Mouse (Mus musculus) forebrain, embryonic 11.5 days (tissue): ENCODE measurements around the gene Zdhhc14. TPM values are rescaled to one million over a fixed set of nuclear protein-coding genes. Genes with fewer than 3 reads are reported as not detected.

Experiments
- ATAC-seq: fragments of 200-750 bp; cut with Nextera tagmentation; replicated peaks from 2 replicates; pipeline ENCODE4 v1.8.0; 2017; ENCODE audit warnings: moderate TSS enrichment; ENCODE audit not compliant: low FRiP score
- DNase-seq: peaks from one replicate; pipeline ENCODE4 v3.0.0-alpha.2; 2017; ENCODE audit warnings: low spot score
- H3K27ac ChIP-seq: fragments of 300-500 bp; sonication (generic); 2 replicates; pipeline ENCODE4 v1.5.1; 2014; ENCODE audit warnings: low read depth, low read length
- H3K27me3 ChIP-seq: fragments of 300-500 bp; sonication (generic); 2 replicates; pipeline ENCODE4 v1.6.1; 2014; ENCODE audit warnings: mild to moderate bottlenecking, low read length, mixed read lengths; ENCODE audit not compliant: control insufficient read depth, insufficient read depth
- H3K36me3 ChIP-seq: fragments of 300-500 bp; sonication (generic); 2 replicates; pipeline ENCODE4 v1.6.1; 2014; ENCODE audit warnings: mild to moderate bottlenecking, low read length, moderate library complexity, mixed read lengths; ENCODE audit not compliant: control insufficient read depth, insufficient read depth
- H3K4me1 ChIP-seq: fragments of 300-500 bp; sonication (generic); replicated peaks from 2 replicates; pipeline ENCODE4 v1.6.1; 2014; ENCODE audit warnings: low read length, mixed read lengths; ENCODE audit not compliant: control insufficient read depth, insufficient read depth
- H3K4me2 ChIP-seq: fragments of 300-500 bp; sonication (generic); 2 replicates; pipeline ENCODE4 v1.6.1; 2014; ENCODE audit warnings: low read depth, mild to moderate bottlenecking, low read length, moderate library complexity, mixed read lengths; ENCODE audit not compliant: severe bottlenecking
- H3K4me3 ChIP-seq: fragments of 300-500 bp; sonication (generic); 2 replicates; pipeline ENCODE4 v1.5.1; 2014; ENCODE audit warnings: low read depth, low read length
- H3K9ac ChIP-seq: fragments of 300-500 bp; sonication (generic); 2 replicates; pipeline ENCODE4 v1.6.1; 2014; ENCODE audit warnings: low read length
- H3K9me3 ChIP-seq: fragments of 300-500 bp; sonication (generic); 2 replicates; pipeline ENCODE4 v1.6.1; 2016; ENCODE audit warnings: low read length, mixed read lengths; ENCODE audit not compliant: control insufficient read depth
- WGBS: fragments of 180-500 bp; shearing (Covaris S2); extraction: QIAGEN DNeasy Blood & Tissue Kit; methylation state at CpG from one replicate; pipeline ENCODE4 v1.1.7; 2014; 5-methylcytosine and 5-hydroxymethylcytosine counted together
- polyA plus RNA-seq: library from polyadenylated mRNA; unstranded; fragments of >200 nt; fragmentation: Nextera tagmentation; extraction: Ambion mirVana; gene quantifications from 2 replicates; pipeline ENCODE4 v1.2.1, GENCODE M21; 2014

Zdhhc14 gene
- polyA plus RNA-seq, 1 experiment from 2014 or later: 2.3 TPM

DNA sequence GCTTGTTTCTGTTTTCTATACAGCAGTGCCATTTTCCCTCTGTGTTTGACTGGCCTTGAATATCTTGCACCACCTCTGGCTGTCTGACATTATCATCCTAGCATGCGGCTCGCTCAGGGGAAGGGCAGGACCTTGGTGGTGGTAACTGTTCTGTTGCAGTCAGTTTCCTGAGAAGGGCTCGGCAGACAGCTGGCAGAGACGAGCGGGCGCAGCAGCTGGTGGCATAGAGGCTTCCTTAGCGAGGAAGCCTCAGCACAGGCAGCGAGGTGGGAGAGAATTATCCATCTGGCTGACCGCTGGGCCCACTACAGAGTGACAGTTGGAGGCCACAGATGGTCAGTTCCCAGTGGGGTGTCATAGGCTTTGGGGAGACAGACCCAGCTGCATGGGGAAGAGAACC lies 18.2 kb downstream of the Zdhhc14 start:
- Histone ChIP-seq H3K27me3 (no peaks in the 10 kb centered on the region), H3K4me1 (no peaks in the 10 kb centered on the region), H3K4me2 (no peak overlapping the region), H3K27ac (no peak overlapping the region), H3K4me3 (no peak overlapping the region), H3K36me3 (no peaks in the 10 kb centered on the region), H3K9me3 (no peaks in the 10 kb centered on the region), H3K9ac (no peak overlapping the region)
- 91% methylated on average over 9 of the region's 9 CpGs for WGBS
- no peak for ATAC-seq
- DNase-seq: peak; percentile 25

DNA sequence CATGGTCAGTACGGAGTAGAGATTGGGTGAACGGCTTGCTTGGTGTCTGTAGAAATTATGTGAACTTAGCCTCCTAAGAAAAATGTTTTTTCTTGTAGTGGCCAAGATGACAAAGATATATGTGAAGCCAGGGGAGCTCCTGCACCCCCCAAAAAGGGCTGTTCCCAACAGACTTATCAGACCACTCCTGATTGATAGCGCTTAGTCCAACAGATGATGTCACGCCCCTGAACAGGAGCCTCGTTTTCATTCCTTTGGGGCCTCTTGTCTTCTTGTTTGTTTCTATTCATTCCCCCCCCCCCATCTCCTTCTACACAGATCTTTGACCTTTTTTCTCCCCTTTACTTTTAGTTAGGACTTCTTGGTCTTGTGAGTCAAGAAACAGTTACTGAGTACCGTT lies 19.4 kb downstream of the Zdhhc14 start:
- WGBS: 89% methylated on average over 6 of the region's 6 CpGs

DNA sequence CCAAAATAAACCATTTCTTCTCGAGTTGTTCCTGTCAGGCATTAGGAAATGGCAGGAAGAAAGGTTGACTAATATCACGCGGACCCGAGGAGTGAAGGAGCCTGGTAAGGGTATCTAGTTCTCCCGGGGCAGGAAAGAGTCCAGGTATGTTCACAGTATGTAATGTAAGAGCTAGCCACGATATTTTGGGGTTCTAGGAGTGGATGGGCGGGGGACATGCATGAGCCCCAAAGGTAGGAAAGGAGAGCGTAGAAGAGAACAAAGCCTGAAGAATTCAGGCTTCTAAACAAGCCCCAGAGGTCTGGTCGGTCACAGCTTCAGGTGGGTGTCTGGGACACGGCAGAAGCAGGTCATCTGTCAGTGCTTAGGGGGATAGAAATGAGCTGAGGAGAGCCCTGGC lies 27.1 kb downstream of the Zdhhc14 start:
- ATAC-seq (no peak), DNase-seq (no peak)
- no peak overlapping the region for H3K4me2 ChIP-seq
- H3K27me3 ChIP-seq: no peaks in the 10 kb centered on the region
- no peaks in the 10 kb centered on the region for H3K36me3 ChIP-seq
- H3K4me1 ChIP-seq: no peaks in the 10 kb centered on the region
- H3K9ac ChIP-seq: no peak overlapping the region
- H3K27ac ChIP-seq: no peak overlapping the region
- no peak overlapping the region for H3K4me3 ChIP-seq
- H3K9me3 ChIP-seq: no peaks in the 10 kb centered on the region
- WGBS: 88% methylated on average over 10 of the region's 10 CpGs

More for the DNA sequence above, 19.4 kb downstream of the Zdhhc14 start:
- Histone ChIP-seq H3K4me2 (no peak overlapping the region), H3K27ac (no peak overlapping the region), H3K4me1 (no peaks in the 10 kb centered on the region), H3K9ac (no peak overlapping the region), H3K9me3 (no peaks in the 10 kb centered on the region), H3K36me3 (no peaks in the 10 kb centered on the region), H3K27me3 (no peaks in the 10 kb centered on the region), H3K4me3 (no peak overlapping the region)
- DNase-seq: no peak
- no peak for ATAC-seq

DNA sequence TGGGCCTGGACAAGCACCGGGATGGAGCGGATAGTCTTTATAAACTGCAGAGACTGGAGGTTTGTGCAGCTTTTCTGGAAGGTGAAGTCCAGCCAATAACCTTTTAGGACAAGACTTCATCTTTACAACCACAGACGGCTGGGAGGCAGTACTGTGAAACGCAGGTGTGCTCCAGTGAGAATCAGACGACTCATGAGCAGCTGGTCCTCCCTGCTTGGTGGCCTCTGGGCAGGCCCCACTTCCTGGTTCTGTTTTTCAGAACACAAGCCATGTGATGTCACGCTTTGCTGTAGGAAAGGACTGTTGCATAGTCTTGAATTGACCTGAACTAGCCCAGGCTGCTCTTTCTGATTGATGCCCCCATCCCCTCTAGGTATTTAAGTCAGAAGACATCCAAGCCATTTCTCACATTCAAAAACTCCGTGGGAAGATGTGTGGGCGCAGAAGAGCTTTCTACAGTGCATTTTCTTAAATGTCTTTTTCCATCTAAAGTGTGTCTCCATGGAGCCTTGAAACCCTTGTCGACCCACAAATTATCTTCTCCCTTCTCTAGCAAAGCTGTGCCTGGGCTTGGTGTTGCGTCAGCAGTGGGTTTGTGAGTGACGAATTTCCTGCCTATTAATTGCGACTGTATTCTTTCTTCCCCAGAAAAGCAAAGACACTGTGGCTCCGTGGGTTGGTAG lies 27.7 kb downstream of the Zdhhc14 start:
- Histone ChIP-seq H3K9me3 (no peaks in the 10 kb centered on the region), H3K4me1 (no peaks in the 10 kb centered on the region), H3K4me3 (no peak overlapping the region), H3K4me2 (no peak overlapping the region), H3K27me3 (no peaks in the 10 kb centered on the region), H3K36me3 (no peaks in the 10 kb centered on the region), H3K27ac (no peak overlapping the region), H3K9ac (no peak overlapping the region)
- 91% methylated on average over 13 of the region's 13 CpGs for WGBS
- no peak for DNase-seq
- no peak for ATAC-seq

DNA sequence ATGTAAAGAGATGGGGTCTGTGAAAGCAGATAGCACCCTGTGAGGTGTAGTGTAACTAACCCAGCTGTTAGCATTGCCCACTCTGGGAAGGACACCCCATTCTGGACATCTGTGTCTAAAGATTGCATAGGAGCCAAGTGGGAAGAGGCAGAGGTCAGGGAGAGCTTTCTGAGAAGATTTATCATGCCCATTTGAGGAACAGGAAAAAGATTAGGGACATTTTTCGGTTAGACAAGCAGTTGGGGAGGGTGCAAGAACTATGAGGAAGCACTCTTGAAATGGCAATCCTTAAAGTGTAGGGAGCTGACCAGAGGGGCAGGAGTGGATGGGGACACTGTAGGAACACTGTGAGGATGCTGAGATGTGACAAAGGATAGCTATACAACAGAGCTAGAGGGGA lies 29.2 kb downstream of the Zdhhc14 start:
- no peaks in the 10 kb centered on the region for H3K27me3 ChIP-seq
- no peak overlapping the region for H3K27ac ChIP-seq
- ATAC-seq: no peak
- no peaks in the 10 kb centered on the region for H3K9me3 ChIP-seq
- H3K4me1 ChIP-seq: no peaks in the 10 kb centered on the region
- no peak overlapping the region for H3K9ac ChIP-seq
- WGBS: 77% methylated on average over 1 of the region's 1 CpGs
- no peaks in the 10 kb centered on the region for H3K36me3 ChIP-seq
- no peak for DNase-seq
- no peak overlapping the region for H3K4me2 ChIP-seq
- no peak overlapping the region for H3K4me3 ChIP-seq

DNA sequence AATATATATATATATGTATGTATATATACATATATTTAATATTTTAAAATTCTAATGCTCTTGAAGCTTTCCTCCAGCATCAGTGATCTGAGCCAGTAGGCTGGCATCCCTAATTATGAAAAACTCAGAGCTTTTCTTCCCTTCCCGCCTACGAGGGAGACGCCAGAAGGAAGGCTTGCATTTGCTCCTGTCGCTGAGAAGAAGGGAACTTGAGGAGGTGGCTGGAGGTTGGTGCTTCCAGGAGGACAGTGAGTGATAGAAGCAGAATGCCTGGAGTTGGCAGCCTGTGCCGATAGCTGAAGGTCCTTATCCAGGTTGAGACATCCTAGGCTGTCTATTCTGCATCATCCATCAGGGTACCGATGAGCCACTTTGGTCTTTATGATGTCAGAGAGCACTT lies 37.2 kb downstream of the Zdhhc14 start:
- H3K4me2 ChIP-seq: no peak overlapping the region
- no peaks in the 10 kb centered on the region for H3K27me3 ChIP-seq
- no peak overlapping the region for H3K27ac ChIP-seq
- no peaks in the 10 kb centered on the region for H3K36me3 ChIP-seq
- no peaks in the 10 kb centered on the region for H3K4me1 ChIP-seq
- no peak overlapping the region for H3K9ac ChIP-seq
- H3K4me3 ChIP-seq: no peak overlapping the region
- no peak for DNase-seq
- WGBS: 88% methylated on average over 6 of the region's 6 CpGs
- H3K9me3 ChIP-seq: no peaks in the 10 kb centered on the region
- no peak for ATAC-seq

DNA sequence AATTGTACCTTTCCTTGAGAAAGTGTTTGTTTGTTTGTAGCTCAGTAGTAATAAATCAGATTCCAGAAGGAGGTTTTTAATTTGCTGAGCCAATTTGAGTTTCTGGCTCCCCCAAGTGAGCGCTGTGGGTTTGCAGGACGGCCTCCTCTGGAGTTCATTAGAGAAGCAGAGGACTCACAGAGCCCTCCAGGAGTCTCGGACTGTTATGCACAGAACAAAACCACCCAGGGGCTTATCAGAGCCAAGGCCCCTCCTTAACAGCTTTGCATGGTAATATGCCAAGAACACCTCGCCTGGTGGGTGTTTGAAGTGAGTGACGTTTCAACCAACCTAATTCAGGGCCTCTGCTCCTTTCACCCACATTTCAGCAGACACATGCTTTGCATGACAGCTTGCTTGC lies 40.5 kb downstream of the Zdhhc14 start:
- WGBS: 34% methylated on average over 5 of the region's 5 CpGs
- Histone ChIP-seq H3K4me1 (no peaks in the 10 kb centered on the region), H3K27ac (no peak overlapping the region)

DNA sequence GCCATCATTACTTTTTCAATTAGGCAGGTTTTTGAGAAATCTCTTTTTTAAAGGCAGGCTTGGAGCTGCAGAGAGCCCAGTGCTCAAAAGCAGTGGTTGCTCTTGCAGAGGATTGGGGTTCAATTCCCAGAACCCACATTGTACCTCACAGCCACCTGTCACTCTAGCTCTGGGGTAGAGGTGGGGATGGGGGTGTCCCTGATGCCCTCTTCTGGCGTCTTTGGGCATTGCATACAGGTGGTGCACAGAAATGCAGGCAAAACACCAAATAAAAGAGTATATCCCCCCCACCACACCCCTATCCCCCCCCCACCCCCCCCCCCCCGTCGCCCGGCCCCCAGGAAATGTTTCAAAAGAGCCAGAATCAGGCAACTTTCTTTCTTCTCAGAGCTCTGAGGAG lies 43.0 kb downstream of the Zdhhc14 start:
- Histone ChIP-seq H3K9ac (no peak overlapping the region), H3K36me3 (no peaks in the 10 kb centered on the region), H3K4me1 (no peaks in the 10 kb centered on the region), H3K4me3 (no peak overlapping the region), H3K27ac (no peak overlapping the region), H3K9me3 (no peaks in the 10 kb centered on the region), H3K27me3 (no peaks in the 10 kb centered on the region), H3K4me2 (no peak overlapping the region)
- no peak for ATAC-seq
- peak; percentile 52 for DNase-seq
- 47% methylated on average over 4 of the region's 4 CpGs for WGBS

More for the DNA sequence above, 40.5 kb downstream of the Zdhhc14 start:
- ATAC-seq: no peak
- no peaks in the 10 kb centered on the region for H3K27me3 ChIP-seq
- H3K4me3 ChIP-seq: no peak overlapping the region
- no peak overlapping the region for H3K9ac ChIP-seq
- no peak overlapping the region for H3K4me2 ChIP-seq
- H3K9me3 ChIP-seq: no peaks in the 10 kb centered on the region
- no peak for DNase-seq
- no peaks in the 10 kb centered on the region for H3K36me3 ChIP-seq
